9 mouse cellular contexts compared by ENCODE assay signal in genomic region chr10:111516172-111516588, GRCm38 (mm10). TPM values are rescaled to one million over a fixed set of nuclear protein-coding genes. Genes with fewer than 3 reads are reported as not detected.
A peak's percentile ranks its signal among the peaks of the same experiment; 100 is the strongest.
DNase-seq lines count a peak whose midpoint lies in the region; ATAC-seq and TF ChIP-seq lines count a peak whose summit lies in the region.
"Had no signal": no experiment of that assay in that cellular context is flagged by ENCODE, and none has a peak within 500 bp of the region (broad histone marks: within the 10 kb centered on the region; RNA-seq: fewer than 3 reads in every experiment).

No protein-coding gene starts in this region.

- 0 out of 2 replicates have a peak overlapping the region, but pooled peaks have one; percentile 53 for H3K27ac ChIP-seq in embryonic facial prominence, embryonic 15.5 days (replicated peaks)
- H3K27ac ChIP-seq in liver, embryonic 15.5 days (replicated peaks) = peak overlapping the region; percentile 56
- H3K27ac ChIP-seq in stomach, postnatal 0 days (replicated peaks) = peak overlapping the region; percentile 78
- H3K27ac ChIP-seq: hindbrain, embryonic 15.5 days had no signal

- H3K36me3 ChIP-seq in embryonic facial prominence, embryonic 15.5 days = no peaks in the 10 kb centered on the region
- no peaks in the 10 kb centered on the region for H3K36me3 ChIP-seq in liver, embryonic 15.5 days (replicated peaks)
- no peaks in the 10 kb centered on the region for H3K36me3 ChIP-seq in stomach, postnatal 0 days (ENCODE audit: control insufficient read depth, insufficient read depth, low read length)
- H3K36me3 ChIP-seq: hindbrain, embryonic 15.5 days had no signal

- peaks cover 17% of the 10 kb centered on the region; the same call in 1 of the 2 replicates for H3K4me1 ChIP-seq in embryonic facial prominence, embryonic 15.5 days
- H3K4me1 ChIP-seq in liver, embryonic 15.5 days (replicated peaks) = peaks cover 26% of the 10 kb centered on the region; the same call in 1 of the 2 replicates
- peaks cover 4% of the 10 kb centered on the region; the same call in 1 of the 2 replicates for H3K4me1 ChIP-seq in stomach, postnatal 0 days (replicated peaks; ENCODE audit: control insufficient read depth, insufficient read depth)

- DNase-seq in embryo, embryonic 10 days (ENCODE audit: low spot score) = peak; percentile 24
- DNase-seq in embryo, embryonic 9.5 days (ENCODE audit: extremely low spot score) = no peak
- DNase-seq in induced T-regulatory cell, adult 2 months (ENCODE audit: low read depth) = peak; percentile 84
- DNase-seq in stomach, postnatal 0 days (ENCODE audit: low spot score) = peak; percentile 48
- no peak for DNase-seq in spleen, adult 12 weeks (ENCODE audit: low spot score)
- DNase-seq in layer of hippocampus, adult 9-10 months (ENCODE audit: low spot score) = no peak

- ATAC-seq in embryonic facial prominence, embryonic 15.5 days (ENCODE audit: insufficient number of reproducible peaks, low FRiP score, low TSS enrichment, low read depth) = no peak
- ATAC-seq in liver, embryonic 15.5 days (ENCODE audit: insufficient read depth) = peak; percentile 63; the same call in 1 of the 2 replicates
- ATAC-seq in stomach, postnatal 0 days (ENCODE audit: low FRiP score, low TSS enrichment) = peak; percentile 82

- H3K9ac ChIP-seq in embryonic facial prominence, embryonic 15.5 days = no peak overlapping the region
- H3K9ac ChIP-seq in liver, embryonic 15.5 days = no peak overlapping the region
- no peak overlapping the region for H3K9ac ChIP-seq in stomach, postnatal 0 days (ENCODE audit: low read length)
- H3K9ac ChIP-seq: hindbrain, embryonic 15.5 days had no signal

- H3K4me3 ChIP-seq in embryonic facial prominence, embryonic 15.5 days (replicated peaks) = no peak overlapping the region
- H3K4me3 ChIP-seq in liver, embryonic 15.5 days (replicated peaks) = no peak overlapping the region
- H3K4me3 ChIP-seq in stomach, postnatal 0 days (ENCODE audit: low read depth, low read length) = no peak overlapping the region
- H3K4me3 ChIP-seq: hindbrain, embryonic 15.5 days had no signal

- 0 out of 2 replicates have a peak overlapping the region, but pooled peaks have one; percentile 17 for H3K4me2 ChIP-seq in embryonic facial prominence, embryonic 15.5 days (replicated peaks)
- H3K4me2 ChIP-seq in liver, embryonic 15.5 days = peak overlapping the region; percentile 30
- H3K4me2 ChIP-seq in stomach, postnatal 0 days (replicated peaks; ENCODE audit: low read depth) = peak overlapping the region; percentile 27; the same call in 1 of the 2 replicates
- H3K4me2 ChIP-seq: hindbrain, embryonic 15.5 days had no signal

- no peaks in the 10 kb centered on the region for H3K9me3 ChIP-seq in embryonic facial prominence, embryonic 15.5 days (replicated peaks)
- no peaks in the 10 kb centered on the region for H3K9me3 ChIP-seq in liver, embryonic 15.5 days (replicated peaks)
- H3K9me3 ChIP-seq in stomach, postnatal 0 days (ENCODE audit: control insufficient read depth, low read length) = no peaks in the 10 kb centered on the region
- H3K9me3 ChIP-seq: hindbrain, embryonic 15.5 days had no signal

- H3K27me3 ChIP-seq in embryonic facial prominence, embryonic 15.5 days = no peaks in the 10 kb centered on the region
- peaks cover 7% of the 10 kb centered on the region for H3K27me3 ChIP-seq in liver, embryonic 15.5 days
- no peaks in the 10 kb centered on the region for H3K27me3 ChIP-seq in stomach, postnatal 0 days (ENCODE audit: control insufficient read depth, insufficient read depth, low read length)
- H3K27me3 ChIP-seq: hindbrain, embryonic 15.5 days had no signal

- TF ChIP-seq CTCF in stomach, postnatal 0 days (IDR thresholded peaks at IDR 0.05; ENCODE audit: low read depth) = no peak

- no peak for TF ChIP-seq EP300 in stomach, postnatal 0 days (optimal IDR thresholded peaks at IDR 0.05)

- WGBS in embryonic facial prominence, embryonic 15.5 days = 34% methylated on average over 13 of the region's 13 CpGs
- WGBS in liver, embryonic 15.5 days (ENCODE audit: insufficient replicate concordance) = 14% methylated on average over 13 of the region's 13 CpGs
- 8% methylated on average over 13 of the region's 13 CpGs for WGBS in stomach, postnatal 0 days

RNA-seq across cellular contexts. Expression of gene Phlda1, which starts 10.1 kb away (rescaled TPM):
- 38.3 and 43.4 TPM in 2 replicates for polyA plus RNA-seq in embryonic facial prominence, embryonic 15.5 days (2015; fragmentation: Nextera tagmentation; extraction: Ambion mirVana)
- 4.2 and 4.8 TPM in 2 replicates for polyA plus RNA-seq in liver, embryonic 15.5 days (2015; fragmentation: Nextera tagmentation; extraction: Ambion mirVana)
- 29.6 and 32.3 TPM in 2 replicates for polyA plus RNA-seq in stomach, postnatal 0 days (2015; fragmentation: Nextera tagmentation; extraction: Ambion mirVana)

RNA-seq across cellular contexts. Expression of gene Nap1l1, which starts 43.2 kb away (rescaled TPM):
- polyA plus RNA-seq in embryonic facial prominence, embryonic 15.5 days (2015; fragmentation: Nextera tagmentation; extraction: Ambion mirVana) = 192 and 198 TPM in 2 replicates
- polyA plus RNA-seq in liver, embryonic 15.5 days (2015; fragmentation: Nextera tagmentation; extraction: Ambion mirVana) = 69.6 and 83.5 TPM in 2 replicates
- polyA plus RNA-seq in stomach, postnatal 0 days (2015; fragmentation: Nextera tagmentation; extraction: Ambion mirVana) = 85.1 and 90.6 TPM in 2 replicates

Comparison
In these comparisons a context has a peak if more than half of its experiments do, and no peak if none do; other contexts are left out.
1. DNase-seq: peak in embryo, embryonic 10 days (single experiment), induced T-regulatory cell, adult 2 months (single experiment) and stomach, postnatal 0 days (single experiment); none in embryo, embryonic 9.5 days (single experiment), spleen, adult 12 weeks (single experiment) and layer of hippocampus, adult 9-10 months (single experiment).
2. Peak in every context shown above with its lines, with median percentiles within 50 percentile points of each other: H3K27ac ChIP-seq and H3K4me2 ChIP-seq.